Mouse (Mus musculus) C3H10T1/2 (cell line): ENCODE results near the gene Cyct. TPM values are rescaled to one million over a fixed set of nuclear protein-coding genes. Genes with fewer than 3 reads are reported as not detected.

ENCODE experiments used
- polyA plus RNA-seq, 2 experiments: library from polyadenylated mRNA; unstranded; fragments of >200 nt; fragmentation: generic; extraction: Trizol; gene quantifications; one replicate each; pipeline ENCODE4 v1.2.1; 2012; ENCODE audit warnings: missing spikeins in 2 of 2

Cyct gene
- polyA plus RNA-seq = not detected

GRCm38 (mm10) chr2:76360226-76360625 is at the start of gene Cyct:
TSS of gene Cyct (minus strand) at chr2:76360450.

GRCm38 (mm10) chr2:76406151-76406936 is 46.1 kb upstream of the Cyct start, which contains the start of gene Osbpl6:
TSS of gene Osbpl6 (plus strand) at chr2:76406508.

GRCm38 (mm10) chr2:76369821-76370655 is 9.8 kb upstream of the Cyct start, which contains the start of gene Rbm45:
TSS of gene Rbm45 (plus strand) at chr2:76369984.

GRCm38 (mm10) chr2:76338215-76339156 is 21.8 kb downstream of the Cyct start, which contains the start of gene Pde11a:
TSS of gene Pde11a (minus strand) at chr2:76338774.

Other genes starting within 250 kb of the Cyct start
- not detected for gene Pde11a, start 21.7 kb downstream of the Cyct start, polyA plus RNA-seq
- gene Rbm45, start 9.5 kb upstream of the Cyct start, polyA plus RNA-seq = 10 to 100 TPM in 1 of 2 experiments, 1 to 10 TPM in 1; 7.9 to 17.9 TPM
- gene Osbpl6, start 46.1 kb upstream of the Cyct start, polyA plus RNA-seq = 1 to 10 TPM; 1.2 to 2.8 TPM